Mouse (Mus musculus) testis, adult 2 months (tissue): ENCODE data around the gene Hist1h2ab.
"Not testable (repeated sequence)": the region's sequence is repeated elsewhere in the genome, so short reads cannot be mapped to it uniquely, and the experiment has no call there.

Source experiments
- CTCF ChIP-seq: fragments of 200-500 bp; IDR thresholded peaks from 2 replicates; pipeline ENCODE4 v1.5.1; 2012; ENCODE audit warnings: low read depth, mild to moderate bottlenecking, inconsistent platforms, low read length, moderate library complexity; ENCODE audit not compliant: control insufficient read depth, insufficient read depth, insufficient replicate concordance
- POLR2A ChIP-seq: fragments of 200-500 bp; IDR thresholded peaks from 2 replicates; pipeline ENCODE4 v1.6.1; 2012; ENCODE audit warnings: low read depth, mild to moderate bottlenecking, inconsistent platforms, low read length, moderate library complexity; ENCODE audit not compliant: control insufficient read depth

- TF ChIP-seq POLR2A, CTCF: not testable (repeated sequence)
Observed at GRCm38 (mm10) chr13:23752067-23752741, 1.3 kb downstream of the Hist1h2ab start, which contains the start of gene Hist1h3b.
